Mouse (Mus musculus) fat pad, adult 2 months (tissue): ENCODE results near the gene Gm12790.
"Not testable (repeated sequence)": the region's sequence is repeated elsewhere in the genome, so short reads cannot be mapped to it uniquely, and the experiment has no call there.

Experiments
- DNase-seq: peaks from one replicate; pipeline ENCODE4 v3.0.0-alpha.2; 2011; ENCODE audit warnings: low read depth, low spot score; ENCODE audit errors: extremely low read depth

Gm12790 gene

DNA sequence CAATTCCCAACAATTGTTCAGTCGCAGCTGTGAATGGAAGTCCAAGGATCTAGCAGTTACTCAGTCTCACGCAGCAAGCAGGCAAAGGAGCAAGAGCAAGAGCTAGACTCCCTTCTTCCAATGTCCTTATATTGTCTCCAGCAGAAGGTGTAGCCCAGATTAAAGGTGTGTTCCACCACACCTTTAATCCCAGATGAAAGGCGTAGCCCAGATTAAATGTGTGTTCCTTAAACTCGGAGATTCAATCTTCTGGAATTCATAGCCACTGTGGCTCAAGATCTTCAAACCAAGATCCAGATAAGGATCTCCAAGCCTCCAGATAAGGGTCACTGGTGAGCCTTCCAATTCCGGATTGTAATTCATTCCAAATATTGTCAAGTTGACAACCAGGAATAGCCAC lies at the start of gene Gm12790:
Gm12790 (minus strand) TSS at position 101 of the 400 bp plus-strand sequence.
- not testable (repeated sequence) for DNase-seq

DNA sequence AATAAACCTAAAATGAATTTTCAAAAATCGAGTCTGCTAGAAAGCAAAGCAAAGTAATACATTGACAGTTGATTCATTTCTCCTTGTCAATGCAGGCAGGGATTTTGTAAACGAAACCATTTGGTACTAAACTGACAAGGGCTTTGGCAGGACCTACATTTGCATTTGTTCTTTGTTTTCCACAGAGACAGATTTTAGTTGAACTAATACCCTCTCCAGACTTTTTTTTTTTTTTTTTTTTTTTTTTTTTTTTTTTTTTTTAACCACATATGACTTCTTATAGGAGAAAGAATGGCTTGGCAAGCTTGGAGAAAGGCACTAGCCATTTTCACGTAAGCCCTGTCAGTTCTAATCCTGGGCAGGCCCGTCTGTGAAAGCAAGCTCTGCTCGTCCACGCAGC lies 45.8 kb upstream of the Gm12790 start:
- no peak for DNase-seq

DNA sequence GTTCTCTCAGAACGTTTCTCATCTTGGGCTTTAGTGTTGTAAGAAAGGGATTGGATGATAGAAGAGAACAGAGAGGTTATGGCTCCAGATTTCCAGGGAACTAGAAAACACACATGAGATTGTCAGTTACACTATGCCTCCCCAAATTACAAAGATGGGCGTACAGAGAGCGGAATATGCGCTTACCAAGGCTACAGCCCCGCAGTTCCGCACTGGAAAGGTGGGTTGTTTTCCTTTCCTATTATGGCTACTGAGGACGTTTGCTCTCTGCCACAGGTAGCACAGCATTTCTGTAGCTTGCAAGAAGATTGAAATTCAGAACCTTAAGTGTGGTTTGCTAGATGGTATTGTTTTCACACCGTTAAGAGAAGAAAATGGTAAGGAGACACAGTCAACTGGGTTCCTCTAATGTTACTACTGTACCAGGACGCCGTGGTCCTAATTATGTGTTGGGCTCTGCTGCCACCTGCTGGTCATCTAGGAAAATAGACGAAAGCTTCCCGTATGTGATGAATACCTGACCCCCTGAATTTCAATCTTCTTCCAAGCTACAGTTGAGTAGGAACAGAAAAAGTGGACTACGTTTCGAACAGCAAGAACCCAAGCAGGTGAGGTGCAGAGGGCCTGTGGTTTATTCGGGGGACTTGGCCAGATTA lies 17.5 kb upstream of the Gm12790 start:
- no peak for DNase-seq

- DNase-seq, result no peak
Observed at GRCm38 (mm10) chr4:101997426-101997825, 16.6 kb upstream of the Gm12790 start.

DNA sequence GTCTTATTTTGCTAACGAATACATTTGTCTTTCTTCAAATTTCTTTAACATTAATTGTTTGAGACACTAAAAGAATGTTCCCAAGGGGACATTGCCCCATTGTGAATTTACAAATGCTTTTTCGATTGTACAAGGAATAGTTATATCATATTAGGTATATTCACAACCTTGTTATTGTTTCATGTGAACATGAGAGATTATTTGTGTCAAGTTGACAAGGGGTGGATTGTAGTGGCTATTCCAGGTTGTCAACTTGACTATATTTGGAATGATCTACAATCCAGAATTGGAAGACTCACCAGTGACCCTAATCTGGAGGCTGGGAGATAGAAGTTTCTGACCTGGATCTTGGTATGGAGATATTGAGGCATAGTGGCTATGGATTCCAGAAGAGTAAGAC lies 5.5 kb upstream of the Gm12790 start, which contains the start of gene Gm12789:
Gm12789 (plus strand) TSS at position 301 of the 400 bp plus-strand sequence.
- DNase-seq, result not testable (repeated sequence)

GRCm38 (mm10) chr4:101985678-101986077 lies 4.8 kb upstream of the Gm12790 start:
- DNase-seq, result no peak

DNA sequence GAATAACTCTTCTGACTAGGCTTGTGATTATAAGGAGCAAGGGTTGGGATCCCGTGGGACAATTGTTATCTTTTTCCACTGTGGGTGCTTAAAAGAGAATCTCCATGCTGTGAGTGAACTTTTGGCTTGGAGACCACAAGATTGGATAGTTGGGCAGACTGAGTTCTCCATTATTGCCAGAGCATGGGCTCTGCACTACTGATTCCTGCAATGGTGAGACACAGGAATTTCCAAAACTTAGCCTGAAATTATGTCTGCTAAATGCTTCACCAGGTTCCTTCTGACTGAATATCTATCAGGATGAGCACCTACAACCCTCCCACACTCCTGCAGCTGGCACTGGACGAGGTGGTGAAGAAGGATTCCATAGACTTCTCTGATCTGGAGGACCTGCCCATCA lies 40.7 kb downstream of the Gm12790 start, which contains the start of gene Gm12794:
Gm12794 (plus strand) TSS at position 301 of the 400 bp plus-strand sequence.
- DNase-seq, result not testable (repeated sequence)
